Mouse (Mus musculus): Measurements from ENCODE around the gene Ncf1. TPM values are rescaled to one million over a fixed set of nuclear protein-coding genes. Genes with fewer than 3 reads are reported as not detected.

The Ncf1 gene
- polyA plus RNA-seq, 1 experiment from 2014 or later, result 1.8 TPM

- 89% methylated on average over 28 of the region's 28 CpGs for WGBS (ENCODE audit: insufficient replicate concordance)
- H3K27ac ChIP-seq (ENCODE audit: low read depth, low read length), result no peak overlapping the region
- H3K36me3 ChIP-seq (ENCODE audit: control insufficient read depth, insufficient read depth, low read length), result peaks cover 70% of the 10 kb centered on the region
- no peaks in the 10 kb centered on the region for H3K9me3 ChIP-seq (replicated peaks; ENCODE audit: control insufficient read depth, low read length)
- no peak for ATAC-seq (replicated peaks; ENCODE audit: insufficient number of reproducible peaks, low FRiP score, low TSS enrichment)
- no peak overlapping the region for H3K4me2 ChIP-seq
- peaks cover 16% of the 10 kb centered on the region for H3K4me1 ChIP-seq (ENCODE audit: control insufficient read depth, insufficient read depth, low read length)
- no peak overlapping the region for H3K4me3 ChIP-seq (ENCODE audit: low read depth, low read length)
- H3K27me3 ChIP-seq (ENCODE audit: control insufficient read depth, insufficient read depth, low read length), result no peaks in the 10 kb centered on the region
- H3K9ac ChIP-seq (ENCODE audit: low read depth, low read length), result no peak overlapping the region
Observed at GRCm38 (mm10) chr5:134237936-134238760, 8.7 kb upstream of the Ncf1 start.

- Histone ChIP-seq H3K36me3 (ENCODE audit: control insufficient read depth, insufficient read depth, low read length) (peaks cover 64% of the 10 kb centered on the region), H3K4me2 (no peak overlapping the region), H3K9ac (ENCODE audit: low read depth, low read length) (no peak overlapping the region), H3K4me3 (ENCODE audit: low read depth, low read length) (no peak overlapping the region), H3K27ac (ENCODE audit: low read depth, low read length) (no peak overlapping the region), H3K4me1 (ENCODE audit: control insufficient read depth, insufficient read depth, low read length) (peaks cover 18% of the 10 kb centered on the region), H3K9me3 (replicated peaks; ENCODE audit: control insufficient read depth, low read length) (no peaks in the 10 kb centered on the region), H3K27me3 (ENCODE audit: control insufficient read depth, insufficient read depth, low read length) (no peaks in the 10 kb centered on the region)
- no peak for ATAC-seq (replicated peaks; ENCODE audit: insufficient number of reproducible peaks, low FRiP score, low TSS enrichment)
- WGBS (ENCODE audit: insufficient replicate concordance), result 93% methylated on average over 11 of the region's 11 CpGs
Observed at GRCm38 (mm10) chr5:134237508-134237907, 8.1 kb upstream of the Ncf1 start.

GRCm38 (mm10) chr5:134236796-134237195 is 7.4 kb upstream of the Ncf1 start:
- Histone ChIP-seq H3K27ac (ENCODE audit: low read depth, low read length) (no peak overlapping the region), H3K4me2 (no peak overlapping the region), H3K27me3 (ENCODE audit: control insufficient read depth, insufficient read depth, low read length) (no peaks in the 10 kb centered on the region), H3K36me3 (ENCODE audit: control insufficient read depth, insufficient read depth, low read length) (peaks cover 57% of the 10 kb centered on the region), H3K4me1 (ENCODE audit: control insufficient read depth, insufficient read depth, low read length) (peaks cover 24% of the 10 kb centered on the region), H3K4me3 (ENCODE audit: low read depth, low read length) (no peak overlapping the region), H3K9me3 (replicated peaks; ENCODE audit: control insufficient read depth, low read length) (no peaks in the 10 kb centered on the region), H3K9ac (ENCODE audit: low read depth, low read length) (no peak overlapping the region)
- no peak for ATAC-seq (replicated peaks; ENCODE audit: insufficient number of reproducible peaks, low FRiP score, low TSS enrichment)
- WGBS (ENCODE audit: insufficient replicate concordance), result 89% methylated on average over 6 of the region's 6 CpGs

GRCm38 (mm10) chr5:134236241-134236640 is 6.8 kb upstream of the Ncf1 start:
- H3K27ac ChIP-seq (ENCODE audit: low read depth, low read length), result 0 out of 2 replicates have a peak overlapping the region, but pooled peaks have one; percentile 67
- H3K4me2 ChIP-seq, result no peak overlapping the region
- H3K9me3 ChIP-seq (replicated peaks; ENCODE audit: control insufficient read depth, low read length), result no peaks in the 10 kb centered on the region
- peaks cover 24% of the 10 kb centered on the region for H3K4me1 ChIP-seq (ENCODE audit: control insufficient read depth, insufficient read depth, low read length)
- no peak overlapping the region for H3K4me3 ChIP-seq (ENCODE audit: low read depth, low read length)
- peaks cover 52% of the 10 kb centered on the region for H3K36me3 ChIP-seq (ENCODE audit: control insufficient read depth, insufficient read depth, low read length)
- no peaks in the 10 kb centered on the region for H3K27me3 ChIP-seq (ENCODE audit: control insufficient read depth, insufficient read depth, low read length)
- no peak overlapping the region for H3K9ac ChIP-seq (ENCODE audit: low read depth, low read length)
- WGBS (ENCODE audit: insufficient replicate concordance), result 79% methylated on average over 3 of the region's 3 CpGs
- no peak for ATAC-seq (replicated peaks; ENCODE audit: insufficient number of reproducible peaks, low FRiP score, low TSS enrichment)

GRCm38 (mm10) chr5:134235111-134235510 is 5.7 kb upstream of the Ncf1 start:
- peaks cover 24% of the 10 kb centered on the region for H3K4me1 ChIP-seq (ENCODE audit: control insufficient read depth, insufficient read depth, low read length)
- H3K36me3 ChIP-seq (ENCODE audit: control insufficient read depth, insufficient read depth, low read length), result peaks cover 41% of the 10 kb centered on the region
- H3K27ac ChIP-seq (ENCODE audit: low read depth, low read length), result peak overlapping the region; percentile 67
- no peaks in the 10 kb centered on the region for H3K9me3 ChIP-seq (replicated peaks; ENCODE audit: control insufficient read depth, low read length)
- no peak for ATAC-seq (replicated peaks; ENCODE audit: insufficient number of reproducible peaks, low FRiP score, low TSS enrichment)
- H3K4me2 ChIP-seq, result no peak overlapping the region
- peak overlapping the region; percentile 50; the same call in 1 of the 2 replicates for H3K9ac ChIP-seq (ENCODE audit: low read depth, low read length)
- no peaks in the 10 kb centered on the region for H3K27me3 ChIP-seq (ENCODE audit: control insufficient read depth, insufficient read depth, low read length)
- no peak overlapping the region for H3K4me3 ChIP-seq (ENCODE audit: low read depth, low read length)
- 30% methylated on average over 6 of the region's 6 CpGs for WGBS (ENCODE audit: insufficient replicate concordance)

- Histone ChIP-seq H3K27me3 (ENCODE audit: control insufficient read depth, insufficient read depth, low read length) (no peaks in the 10 kb centered on the region), H3K4me2 (no peak overlapping the region), H3K4me3 (ENCODE audit: low read depth, low read length) (no peak overlapping the region), H3K9me3 (replicated peaks; ENCODE audit: control insufficient read depth, low read length) (no peaks in the 10 kb centered on the region), H3K9ac (ENCODE audit: low read depth, low read length) (no peak overlapping the region), H3K27ac (ENCODE audit: low read depth, low read length) (no peak overlapping the region), H3K36me3 (ENCODE audit: control insufficient read depth, insufficient read depth, low read length) (peaks cover 32% of the 10 kb centered on the region), H3K4me1 (ENCODE audit: control insufficient read depth, insufficient read depth, low read length) (peaks cover 24% of the 10 kb centered on the region)
- WGBS (ENCODE audit: insufficient replicate concordance), result 62% methylated on average over 2 of the region's 2 CpGs
- no peak for ATAC-seq (replicated peaks; ENCODE audit: insufficient number of reproducible peaks, low FRiP score, low TSS enrichment)
Observed at GRCm38 (mm10) chr5:134234205-134234604, 4.8 kb upstream of the Ncf1 start.

- no peaks in the 10 kb centered on the region for H3K27me3 ChIP-seq (ENCODE audit: control insufficient read depth, insufficient read depth, low read length)
- H3K27ac ChIP-seq (ENCODE audit: low read depth, low read length), result no peak overlapping the region
- H3K36me3 ChIP-seq (ENCODE audit: control insufficient read depth, insufficient read depth, low read length), result peaks cover 23% of the 10 kb centered on the region
- WGBS (ENCODE audit: insufficient replicate concordance), result 55% methylated on average over 7 of the region's 7 CpGs
- ATAC-seq (replicated peaks; ENCODE audit: insufficient number of reproducible peaks, low FRiP score, low TSS enrichment), result no peak
- H3K4me2 ChIP-seq, result no peak overlapping the region
- no peak overlapping the region for H3K9ac ChIP-seq (ENCODE audit: low read depth, low read length)
- no peak overlapping the region for H3K4me3 ChIP-seq (ENCODE audit: low read depth, low read length)
- no peaks in the 10 kb centered on the region for H3K9me3 ChIP-seq (replicated peaks; ENCODE audit: control insufficient read depth, low read length)
- peaks cover 28% of the 10 kb centered on the region for H3K4me1 ChIP-seq (ENCODE audit: control insufficient read depth, insufficient read depth, low read length)
Observed at GRCm38 (mm10) chr5:134233244-134233651, 3.8 kb upstream of the Ncf1 start.

- H3K36me3 ChIP-seq (ENCODE audit: control insufficient read depth, insufficient read depth, low read length), result peaks cover 17% of the 10 kb centered on the region
- no peak overlapping the region for H3K4me3 ChIP-seq (ENCODE audit: low read depth, low read length)
- H3K27ac ChIP-seq (ENCODE audit: low read depth, low read length), result 0 out of 2 replicates have a peak overlapping the region, but pooled peaks have one; percentile 24
- WGBS (ENCODE audit: insufficient replicate concordance), result 32% methylated on average over 7 of the region's 7 CpGs
- no peaks in the 10 kb centered on the region for H3K27me3 ChIP-seq (ENCODE audit: control insufficient read depth, insufficient read depth, low read length)
- peaks cover 33% of the 10 kb centered on the region for H3K4me1 ChIP-seq (ENCODE audit: control insufficient read depth, insufficient read depth, low read length)
- H3K4me2 ChIP-seq, result no peak overlapping the region
- H3K9me3 ChIP-seq (replicated peaks; ENCODE audit: control insufficient read depth, low read length), result no peaks in the 10 kb centered on the region
- H3K9ac ChIP-seq (ENCODE audit: low read depth, low read length), result no peak overlapping the region
- no peak for ATAC-seq (replicated peaks; ENCODE audit: insufficient number of reproducible peaks, low FRiP score, low TSS enrichment)
Observed at GRCm38 (mm10) chr5:134232568-134232967, 3.1 kb upstream of the Ncf1 start.

GRCm38 (mm10) chr5:134232111-134232510 is 2.7 kb upstream of the Ncf1 start:
- Histone ChIP-seq H3K4me1 (ENCODE audit: control insufficient read depth, insufficient read depth, low read length) (peaks cover 35% of the 10 kb centered on the region), H3K9me3 (replicated peaks; ENCODE audit: control insufficient read depth, low read length) (no peaks in the 10 kb centered on the region), H3K9ac (ENCODE audit: low read depth, low read length) (no peak overlapping the region), H3K36me3 (ENCODE audit: control insufficient read depth, insufficient read depth, low read length) (peaks cover 13% of the 10 kb centered on the region), H3K27ac (ENCODE audit: low read depth, low read length) (0 out of 2 replicates have a peak overlapping the region, but pooled peaks have one; percentile 24), H3K27me3 (ENCODE audit: control insufficient read depth, insufficient read depth, low read length) (no peaks in the 10 kb centered on the region), H3K4me2 (no peak overlapping the region), H3K4me3 (ENCODE audit: low read depth, low read length) (no peak overlapping the region)
- no peak for ATAC-seq (replicated peaks; ENCODE audit: insufficient number of reproducible peaks, low FRiP score, low TSS enrichment)
- WGBS (ENCODE audit: insufficient replicate concordance), result 43% methylated on average over 6 of the region's 6 CpGs
